In genomic region chr1:162646083-162646686, GRCm38 (mm10) we compare ENCODE assay signal across 12 mouse cellular contexts. TPM values are rescaled to one million over a fixed set of nuclear protein-coding genes. Genes with fewer than 3 reads are reported as not detected.
A peak's percentile ranks its signal among the peaks of the same experiment; 100 is the strongest.
DNase-seq lines count a peak whose midpoint lies in the region; ATAC-seq and TF ChIP-seq lines count a peak whose summit lies in the region.
"Had no signal": no experiment of that assay in that cellular context is flagged by ENCODE, and none has a peak within 500 bp of the region (broad histone marks: within the 10 kb centered on the region; RNA-seq: fewer than 3 reads in every experiment).

No protein-coding gene starts in this region.

- TF ChIP-seq CTCF in heart, adult 2 months (IDR thresholded peaks at IDR 0.05), result peak; percentile 42
- TF ChIP-seq CTCF in CH12.LX (conservative IDR thresholded peaks at IDR 0.05 in 1 of 2, IDR thresholded peaks at IDR 0.05 in 1 of 2; ENCODE audit: low read depth in 2 of 2, low read length in 2 of 2), result peak; percentile 20 to 53; a peak in 2 of 4 replicates

- no peak overlapping the region for H3K9ac ChIP-seq in heart, adult 2 months (ENCODE audit: low read depth, low read length)
- H3K9ac ChIP-seq in heart, embryonic 12.5 days, result no peak overlapping the region
- H3K9ac ChIP-seq in CH12.LX (ENCODE audit: insufficient read depth, low read depth), result no peak overlapping the region
- H3K9ac ChIP-seq: embryonic facial prominence, embryonic 12.5 days had no signal

- peaks cover 3% of the 10 kb centered on the region for H3K4me1 ChIP-seq in heart, adult 2 months (ENCODE audit: control insufficient read depth, insufficient read depth, low read length)
- no peaks in the 10 kb centered on the region for H3K4me1 ChIP-seq in heart, embryonic 12.5 days (replicated peaks)
- H3K4me1 ChIP-seq in CH12.LX (ENCODE audit: control insufficient read depth in 1 of 2, insufficient read depth in 2 of 2), result peaks cover 0 to 3% of the 10 kb centered on the region in 2 experiments; a peak in 1 of 4 replicates
- H3K4me1 ChIP-seq: embryonic facial prominence, embryonic 12.5 days had no signal

- intact Hi-C loops in heart, adult 2 months (cut with DNase I), result no loop called here

- TF ChIP-seq EP300 in heart, adult 2 months (IDR thresholded peaks at IDR 0.05; ENCODE audit: insufficient read depth, low read depth, low read length), result no peak
- no peak for TF ChIP-seq EP300 in CH12.LX (IDR thresholded peaks at IDR 0.05; ENCODE audit: low read length)

- dilution Hi-C loops in CH12.LX (cut with MboI; ENCODE audit: extremely low pct_ligation_motif_present, extremely low pct_unique_long_range_greater_than_20kb, low sequenced_read_pairs), result no loop called here

- 77% methylated on average over 10 of the region's 10 CpGs for WGBS in heart, adult 2 months
- 73% methylated on average over 10 of the region's 10 CpGs for WGBS in heart, embryonic 12.5 days

- TF ChIP-seq POLR2A in heart, adult 2 months (IDR thresholded peaks at IDR 0.05; ENCODE audit: insufficient read depth, low read depth, low read length), result no peak
- TF ChIP-seq POLR2A in CH12.LX (IDR thresholded peaks at IDR 0.05; ENCODE audit: low read depth, low read length), result no peak

- in situ Hi-C loops in CH12.LX (cut with MboI; ENCODE audit: low pct_ligation_motif_present, low pct_unique_long_range_greater_than_20kb, low sequenced_read_pairs), result no loop called here

- no peak for ATAC-seq in heart, embryonic 12.5 days (ENCODE audit: insufficient number of reproducible peaks, low FRiP score)
- peak; percentile 75 for ATAC-seq in megakaryocyte, adult 5-6 weeks (ENCODE audit: poor library complexity, severe bottlenecking)
- ATAC-seq: Patski had no signal

- no peak overlapping the region for H3K27ac ChIP-seq in heart, adult 2 months
- H3K27ac ChIP-seq in heart, embryonic 12.5 days (ENCODE audit: poor library complexity, severe bottlenecking), result no peak overlapping the region
- no peak overlapping the region for H3K27ac ChIP-seq in CH12.LX (ENCODE audit: insufficient read depth, low read depth)
- H3K27ac ChIP-seq: embryonic facial prominence, embryonic 12.5 days had no signal

- no peak for DNase-seq in heart, adult 2 months
- DNase-seq in CH12.LX (ENCODE audit: extremely low read depth), result peak; percentile 31
- DNase-seq in c-Kit-positive CD71-positive TER-119-negative erythroid progenitor cells, embryonic 14.5 days (ENCODE audit: low read depth), result peak; percentile 24
- DNase-seq in kidney, postnatal 4 days, result no peak
- DNase-seq in right cerebral cortex, postnatal 14 days, result no peak
- DNase-seq in adrenal gland, adult 8-10 months, result no peak

- H3K4me2 ChIP-seq in heart, embryonic 12.5 days, result no peak overlapping the region
- no peak overlapping the region for H3K4me2 ChIP-seq in CH12.LX (ENCODE audit: insufficient read depth, low read depth, poor library complexity, severe bottlenecking)
- H3K4me2 ChIP-seq: embryonic facial prominence, embryonic 12.5 days had no signal

- no peak overlapping the region for H3K4me3 ChIP-seq in heart, adult 2 months
- no peak overlapping the region for H3K4me3 ChIP-seq in heart, embryonic 12.5 days
- no peak overlapping the region for H3K4me3 ChIP-seq in CH12.LX (replicated peaks in 1 of 3; ENCODE audit: low read depth in 2 of 3, low read length in 2 of 3, poor library complexity in 1 of 3)
- H3K4me3 ChIP-seq: embryonic facial prominence, embryonic 12.5 days had no signal

- H3K79me2 ChIP-seq in heart, adult 2 months (replicated peaks; ENCODE audit: control insufficient read depth, insufficient read depth, low read length), result no peaks in the 10 kb centered on the region
- H3K79me2 ChIP-seq in CH12.LX (replicated peaks; ENCODE audit: control insufficient read depth, extremely low read depth, insufficient read depth, poor library complexity, severe bottlenecking), result no peaks in the 10 kb centered on the region

- no peaks in the 10 kb centered on the region for H3K9me3 ChIP-seq in heart, embryonic 12.5 days (replicated peaks)
- H3K9me3 ChIP-seq in CH12.LX (replicated peaks; ENCODE audit: low read length), result no peaks in the 10 kb centered on the region
- H3K9me3 ChIP-seq: embryonic facial prominence, embryonic 12.5 days had no signal

- H3K36me3 ChIP-seq in heart, adult 2 months (ENCODE audit: control insufficient read depth, insufficient read depth, low read length), result no peaks in the 10 kb centered on the region
- H3K36me3 ChIP-seq in heart, embryonic 12.5 days, result no peaks in the 10 kb centered on the region
- no peaks in the 10 kb centered on the region for H3K36me3 ChIP-seq in CH12.LX (replicated peaks in 1 of 2; ENCODE audit: control insufficient read depth in 1 of 2, insufficient read depth in 1 of 2, low read length in 1 of 2)
- H3K36me3 ChIP-seq: embryonic facial prominence, embryonic 12.5 days had no signal

- H3K27me3 ChIP-seq in heart, adult 2 months (ENCODE audit: control insufficient read depth, insufficient read depth, low read length), result no peaks in the 10 kb centered on the region
- no peaks in the 10 kb centered on the region for H3K27me3 ChIP-seq in heart, embryonic 12.5 days (replicated peaks)
- H3K27me3 ChIP-seq in CH12.LX (replicated peaks), result no peaks in the 10 kb centered on the region
- H3K27me3 ChIP-seq: embryonic facial prominence, embryonic 12.5 days had no signal

- no peak; the same call in none of the 2 replicates for TF ChIP-seq RAD21 in CH12.LX (IDR thresholded peaks at IDR 0.05; ENCODE audit: low read depth, low read length)

TF ChIP-seq in CH12.LX, 34 proteins besides CTCF, POLR2A, EP300 and RAD21:
- TF ChIP-seq MAX (IDR thresholded peaks at IDR 0.05; ENCODE audit: low read length) (peak; percentile 46; the same call in 1 of the 2 replicates), SMC3 (IDR thresholded peaks at IDR 0.05; ENCODE audit: low read depth, low read length) (peak; percentile 18; the same call in 1 of the 2 replicates), HCFC1 (IDR thresholded peaks at IDR 0.05; ENCODE audit: low read depth, low read length) (no peak)
TF ChIP-seq in CH12.LX: peak in this region for 2.

RNA-seq across cellular contexts. Expression of gene Myoc, which starts 7.2 kb away (rescaled TPM):
- total RNA-seq in heart, adult 2 months (2021), result 1 to 10 TPM; 2.5 to 3.3 TPM
- polyA plus RNA-seq in heart, adult 2 months (2012; rRNA removed), result 4.7 and 4.9 TPM in 2 replicates
- not detected in 2 replicates for polyA plus RNA-seq in heart, embryonic 12.5 days (2016; fragmentation: Nextera tagmentation; extraction: Ambion mirVana)
- total RNA-seq in CH12.LX (2012; rRNA removed) (not detected in 2 replicates), CH12.LX (2014; rRNA removed) (not detected in 2 replicates)
- polyA plus RNA-seq in CH12.LX (2012; ENCODE audit: insufficient read length, low read depth), result not detected in 2 replicates
- not detected in 2 replicates for total RNA-seq in megakaryocyte, adult 5-6 weeks (2015)
- total RNA-seq in megakaryocyte, adult 5-6 weeks (2017), result not detected in 2 replicates
- total RNA-seq in adrenal gland, adult 8-10 months (2022), result 1 to 10 TPM; 2.1 to 4.7 (median 3.3) TPM
- total RNA-seq: hematopoietic stem cell, adult 5-6 weeks had no signal
- polyA plus RNA-seq: embryonic facial prominence, embryonic 12.5 days; neural tube, embryonic 11.5 days; Patski had no signal

RNA-seq across cellular contexts. Expression of gene Myocos, which starts 11.8 kb away (rescaled TPM):
- not detected for total RNA-seq in heart, adult 2 months (2021)
- not detected in 2 replicates for polyA plus RNA-seq in heart, adult 2 months (2012; rRNA removed)
- not detected in 2 replicates for polyA plus RNA-seq in heart, embryonic 12.5 days (2016; fragmentation: Nextera tagmentation; extraction: Ambion mirVana)
- total RNA-seq in CH12.LX (2012; rRNA removed) (not detected in 2 replicates), CH12.LX (2014; rRNA removed) (not detected in 2 replicates)
- not detected in 2 replicates for polyA plus RNA-seq in CH12.LX (2012; ENCODE audit: insufficient read length, low read depth)
- not detected in 2 replicates for total RNA-seq in megakaryocyte, adult 5-6 weeks (2015)
- not detected in 2 replicates for total RNA-seq in megakaryocyte, adult 5-6 weeks (2017)
- total RNA-seq in adrenal gland, adult 8-10 months (2022), result not detected
- total RNA-seq: hematopoietic stem cell, adult 5-6 weeks had no signal
- polyA plus RNA-seq: embryonic facial prominence, embryonic 12.5 days; neural tube, embryonic 11.5 days; Patski had no signal

Comparison
In these comparisons a context has a peak if more than half of its experiments do, and no peak if none do; other contexts are left out.
1. DNase-seq: peak in CH12.LX (single experiment) and c-Kit-positive CD71-positive TER-119-negative erythroid progenitor cells, embryonic 14.5 days (single experiment); none in heart, adult 2 months (0 of 2), kidney, postnatal 4 days (0 of 2), right cerebral cortex, postnatal 14 days (single experiment) and adrenal gland, adult 8-10 months (single experiment).